Mouse (Mus musculus): ENCODE data around the gene Hfe. TPM values are rescaled to one million over a fixed set of nuclear protein-coding genes. Genes with fewer than 3 reads are reported as not detected.
"Not testable (repeated sequence)": the region's sequence is repeated elsewhere in the genome, so short reads cannot be mapped to it uniquely, and the experiment has no call there.

Hfe gene
- 3.8 and 4.2 TPM in 2 replicates for polyA plus RNA-seq (2016; fragmentation: Nextera tagmentation; extraction: Ambion mirVana)

GRCm38 (mm10) chr13:23710374-23711089, at the start of gene Hfe:
Gene Hfe, minus strand, starts transcription at chr13:23710854.
- Histone ChIP-seq H3K27me3 (no peaks in the 10 kb centered on the region), H3K36me3 (no peaks in the 10 kb centered on the region), H3K9ac (replicated peaks) (peak within 1 kb of the TSS; percentile 55), H3K4me2 (peak within 1 kb of the TSS; percentile 62), H3K9me3 (no peaks in the 10 kb centered on the region), H3K4me1 (replicated peaks) (peaks cover 27% of the 10 kb centered on the region), H3K27ac (peak within 1 kb of the TSS; percentile 67), H3K4me3 (replicated peaks) (peak within 1 kb of the TSS; percentile 37)
- under 1% methylated on average over 17 of the region's 17 CpGs for WGBS
- ATAC-seq (ENCODE audit: insufficient number of reproducible peaks, insufficient read depth, low FRiP score, low TSS enrichment, low read depth), result no peak

GRCm38 (mm10) chr13:23759916-23760239, 49.2 kb upstream of the Hfe start:
- no peak for ATAC-seq (ENCODE audit: insufficient number of reproducible peaks, insufficient read depth, low FRiP score, low TSS enrichment, low read depth)
- H3K9ac ChIP-seq (replicated peaks), result peak overlapping the region; percentile 65; the same call in 1 of the 2 replicates
- H3K4me2 ChIP-seq, result peak overlapping the region; percentile 85
- peak overlapping the region; percentile 48 for H3K4me3 ChIP-seq (replicated peaks)
- H3K9me3 ChIP-seq, result no peaks in the 10 kb centered on the region
- 83% methylated on average over 1 of the region's 1 CpGs for WGBS
- peaks cover 28% of the 10 kb centered on the region for H3K4me1 ChIP-seq (replicated peaks)
- H3K27me3 ChIP-seq, result no peaks in the 10 kb centered on the region
- peak overlapping the region; percentile 97 for H3K27ac ChIP-seq
- no peaks in the 10 kb centered on the region for H3K36me3 ChIP-seq

GRCm38 (mm10) chr13:23759251-23759771, 48.7 kb upstream of the Hfe start:
- WGBS, result 80% methylated on average over 3 of the region's 3 CpGs
- Histone ChIP-seq H3K9me3 (no peaks in the 10 kb centered on the region), H3K27ac (no peak overlapping the region), H3K4me3 (replicated peaks) (no peak overlapping the region), H3K27me3 (no peaks in the 10 kb centered on the region), H3K4me1 (replicated peaks) (peaks cover 22% of the 10 kb centered on the region), H3K4me2 (no peak overlapping the region), H3K36me3 (no peaks in the 10 kb centered on the region), H3K9ac (replicated peaks) (no peak overlapping the region)
- no peak for ATAC-seq (ENCODE audit: insufficient number of reproducible peaks, insufficient read depth, low FRiP score, low TSS enrichment, low read depth)

- Histone ChIP-seq H3K9ac (replicated peaks) (no peak overlapping the region), H3K4me2 (peak overlapping the region; percentile 79), H3K4me1 (replicated peaks) (peaks cover 17% of the 10 kb centered on the region), H3K36me3 (no peaks in the 10 kb centered on the region), H3K27ac (peak overlapping the region; percentile 78), H3K27me3 (no peaks in the 10 kb centered on the region), H3K9me3 (no peaks in the 10 kb centered on the region), H3K4me3 (replicated peaks) (no peak overlapping the region)
- 51% methylated on average over 3 of the region's 3 CpGs for WGBS
- no peak for ATAC-seq (ENCODE audit: insufficient number of reproducible peaks, insufficient read depth, low FRiP score, low TSS enrichment, low read depth)
Observed at GRCm38 (mm10) chr13:23757921-23758320, 47.3 kb upstream of the Hfe start.

GRCm38 (mm10) chr13:23757211-23757773, 46.6 kb upstream of the Hfe start:
- Histone ChIP-seq H3K9me3 (no peaks in the 10 kb centered on the region), H3K27ac (peak overlapping the region; percentile 96), H3K36me3 (no peaks in the 10 kb centered on the region), H3K9ac (replicated peaks) (peak overlapping the region; percentile 65), H3K4me2 (peak overlapping the region; percentile 79), H3K4me3 (replicated peaks) (peak overlapping the region; percentile 43), H3K4me1 (replicated peaks) (peaks cover 16% of the 10 kb centered on the region), H3K27me3 (no peaks in the 10 kb centered on the region)
- ATAC-seq (ENCODE audit: insufficient number of reproducible peaks, insufficient read depth, low FRiP score, low TSS enrichment, low read depth), result peak; percentile 10; the same call in 1 of the 2 replicates
- 2% methylated on average over 17 of the region's 23 CpGs for WGBS

- Histone ChIP-seq H3K9me3 (no peaks in the 10 kb centered on the region), H3K36me3 (no peaks in the 10 kb centered on the region), H3K27me3 (no peaks in the 10 kb centered on the region), H3K9ac (replicated peaks) (peak within 1 kb of the TSS; percentile 65), H3K4me3 (replicated peaks) (peak within 1 kb of the TSS; percentile 43), H3K4me1 (replicated peaks) (peaks cover 16% of the 10 kb centered on the region), H3K4me2 (peak within 1 kb of the TSS; percentile 79), H3K27ac (peak within 1 kb of the TSS; percentile 96)
- peak; percentile 72 for ATAC-seq (ENCODE audit: insufficient number of reproducible peaks, insufficient read depth, low FRiP score, low TSS enrichment, low read depth)
- WGBS, result 1% methylated on average over 19 of the region's 22 CpGs
Observed at GRCm38 (mm10) chr13:23756790-23757189, 46.1 kb upstream of the Hfe start, which contains the start of gene Hist1h4b. Gene Hist1h4b, plus strand, starts transcription at chr13:23757013.

- H3K36me3 ChIP-seq, result no peaks in the 10 kb centered on the region
- H3K27ac ChIP-seq, result 0 out of 2 replicates have a peak overlapping the region, but pooled peaks have one; percentile 17
- peaks cover 12% of the 10 kb centered on the region for H3K4me1 ChIP-seq (replicated peaks)
- H3K4me3 ChIP-seq (replicated peaks), result no peak overlapping the region
- no peaks in the 10 kb centered on the region for H3K9me3 ChIP-seq
- H3K27me3 ChIP-seq, result no peaks in the 10 kb centered on the region
- H3K9ac ChIP-seq (replicated peaks), result no peak overlapping the region
- H3K4me2 ChIP-seq, result no peak overlapping the region
- no peak for ATAC-seq (ENCODE audit: insufficient number of reproducible peaks, insufficient read depth, low FRiP score, low TSS enrichment, low read depth)
Observed at GRCm38 (mm10) chr13:23755000-23755399, 44.3 kb upstream of the Hfe start.

GRCm38 (mm10) chr13:23753314-23754078, 42.8 kb upstream of the Hfe start:
- Histone ChIP-seq H3K4me3 (replicated peaks) (peak overlapping the region; percentile 34; the same call in 1 of the 2 replicates), H3K9ac (replicated peaks) (no peak overlapping the region; the same call in 1 of the 2 replicates), H3K27ac (peak overlapping the region; percentile 91), H3K36me3 (no peaks in the 10 kb centered on the region), H3K4me1 (replicated peaks) (peaks cover 10% of the 10 kb centered on the region), H3K4me2 (peak overlapping the region; percentile 60), H3K27me3 (no peaks in the 10 kb centered on the region), H3K9me3 (no peaks in the 10 kb centered on the region)
- ATAC-seq (ENCODE audit: insufficient number of reproducible peaks, insufficient read depth, low FRiP score, low TSS enrichment, low read depth), result no peak
- WGBS, result 66% methylated on average over 4 of the region's 4 CpGs

GRCm38 (mm10) chr13:23752742-23753172, 42.1 kb upstream of the Hfe start:
- peak overlapping the region; percentile 91 for H3K27ac ChIP-seq
- H3K27me3 ChIP-seq, result no peaks in the 10 kb centered on the region
- ATAC-seq (ENCODE audit: insufficient number of reproducible peaks, insufficient read depth, low FRiP score, low TSS enrichment, low read depth), result no peak
- H3K9me3 ChIP-seq, result no peaks in the 10 kb centered on the region
- no peaks in the 10 kb centered on the region for H3K36me3 ChIP-seq
- peak overlapping the region; percentile 34 for H3K4me3 ChIP-seq (replicated peaks)
- peak overlapping the region; percentile 66 for H3K9ac ChIP-seq (replicated peaks)
- WGBS, result 5% methylated on average over 6 of the region's 6 CpGs
- peaks cover 17% of the 10 kb centered on the region for H3K4me1 ChIP-seq (replicated peaks)
- peak overlapping the region; percentile 60 for H3K4me2 ChIP-seq

GRCm38 (mm10) chr13:23752067-23752741, 41.5 kb upstream of the Hfe start, which contains the start of gene Hist1h3b:
Gene Hist1h3b, plus strand, starts transcription at chr13:23752267.
- peak within 1 kb of the TSS; percentile 66 for H3K9ac ChIP-seq (replicated peaks)
- H3K9me3 ChIP-seq, H3K27me3 ChIP-seq, H3K36me3 ChIP-seq: not testable (repeated sequence)
- H3K4me1 ChIP-seq (replicated peaks), result peaks cover 19% of the 10 kb centered on the region
- WGBS, result under 1% methylated on average over 19 of the region's 47 CpGs
- H3K27ac ChIP-seq, result peak within 1 kb of the TSS; percentile 97
- peak; percentile 93 for ATAC-seq (ENCODE audit: insufficient number of reproducible peaks, insufficient read depth, low FRiP score, low TSS enrichment, low read depth)
- peak within 1 kb of the TSS; percentile 60 for H3K4me2 ChIP-seq
- H3K4me3 ChIP-seq (replicated peaks), result peak within 1 kb of the TSS; percentile 43
